ENCODE assay signal across 18 mouse cellular contexts in genomic region chr5:110384491-110384890, GRCm38 (mm10). TPM values are rescaled to one million over a fixed set of nuclear protein-coding genes. Genes with fewer than 3 reads are reported as not detected.
DNase-seq lines count a peak whose midpoint lies in the region; ATAC-seq lines count a peak whose summit lies in the region.
"Had no signal": no experiment of that assay in that cellular context is flagged by ENCODE, and none has a peak within 500 bp of the region (broad histone marks: within the 10 kb centered on the region; RNA-seq: fewer than 3 reads in every experiment).

No protein-coding gene starts in this region.

- H3K9me3 ChIP-seq in embryonic facial prominence, embryonic 12.5 days = no peaks in the 10 kb centered on the region
- no peaks in the 10 kb centered on the region for H3K9me3 ChIP-seq in forebrain, embryonic 16.5 days (ENCODE audit: control insufficient read depth, low read length)
- no peaks in the 10 kb centered on the region for H3K9me3 ChIP-seq in midbrain, embryonic 14.5 days (ENCODE audit: control insufficient read depth, low read length)
- H3K9me3 ChIP-seq: heart, embryonic 12.5 days had no signal

- H3K4me3 ChIP-seq in embryonic facial prominence, embryonic 12.5 days = no peak overlapping the region
- no peak overlapping the region; the same call in 1 of the 2 replicates for H3K4me3 ChIP-seq in forebrain, embryonic 16.5 days (replicated peaks; ENCODE audit: low read length)
- H3K4me3 ChIP-seq in midbrain, embryonic 14.5 days (replicated peaks; ENCODE audit: low read depth, low read length) = no peak overlapping the region
- H3K4me3 ChIP-seq: heart, embryonic 12.5 days had no signal

- H3K9ac ChIP-seq in embryonic facial prominence, embryonic 12.5 days = 0 out of 2 replicates have a peak overlapping the region, but pooled peaks have one; percentile 11
- no peak overlapping the region; the same call in 1 of the 2 replicates for H3K9ac ChIP-seq in forebrain, embryonic 16.5 days (replicated peaks; ENCODE audit: low read depth, low read length)
- no peak overlapping the region; the same call in 1 of the 2 replicates for H3K9ac ChIP-seq in midbrain, embryonic 14.5 days (replicated peaks; ENCODE audit: low read length)
- H3K9ac ChIP-seq: heart, embryonic 12.5 days; liver, embryonic 14.5 days had no signal

- peak; percentile 42 to 49 for DNase-seq in cerebellum, postnatal 14 days
- DNase-seq in cerebellum, postnatal 4 days (ENCODE audit: low spot score in 2 of 2) = no peak
- DNase-seq in midbrain, embryonic 14.5 days = no peak
- no peak for DNase-seq in left cerebral cortex, adult 11 months (ENCODE audit: low spot score)
- DNase-seq in kidney, postnatal 4 days = no peak
- no peak for DNase-seq in thymus, postnatal 10 days (ENCODE audit: low spot score in 2 of 2)
- DNase-seq: cerebellum, adult 9-11 months; gastrocnemius, postnatal 36 days; kidney, adult 8-10 months; lung, postnatal 14 days; right cerebral cortex, postnatal 25 days had no signal

- 83% methylated on average over 6 of the region's 6 CpGs for WGBS in embryonic facial prominence, embryonic 12.5 days
- WGBS in forebrain, embryonic 16.5 days = 58% methylated on average over 6 of the region's 6 CpGs
- WGBS in midbrain, embryonic 14.5 days = 68% methylated on average over 6 of the region's 6 CpGs

- H3K4me1 ChIP-seq in embryonic facial prominence, embryonic 12.5 days = peaks cover 25% of the 10 kb centered on the region
- peaks cover 29% of the 10 kb centered on the region for H3K4me1 ChIP-seq in forebrain, embryonic 16.5 days (replicated peaks; ENCODE audit: control insufficient read depth, insufficient read depth, low read length)
- peaks cover 22% of the 10 kb centered on the region for H3K4me1 ChIP-seq in midbrain, embryonic 14.5 days (ENCODE audit: control insufficient read depth, insufficient read depth, low read length)

- H3K4me2 ChIP-seq in embryonic facial prominence, embryonic 12.5 days (replicated peaks) = no peak overlapping the region
- peak overlapping the region; percentile 66 for H3K4me2 ChIP-seq in forebrain, embryonic 16.5 days (ENCODE audit: low read length)
- H3K4me2 ChIP-seq in midbrain, embryonic 14.5 days (ENCODE audit: low read length) = peak overlapping the region; percentile 65
- H3K4me2 ChIP-seq: heart, embryonic 12.5 days had no signal

- H3K36me3 ChIP-seq in embryonic facial prominence, embryonic 12.5 days = peaks cover 16% of the 10 kb centered on the region
- H3K36me3 ChIP-seq in forebrain, embryonic 16.5 days (ENCODE audit: control insufficient read depth, insufficient read depth) = 0 out of 2 replicates have a peak, but pooled peaks cover 2% of the 10 kb centered on the region
- H3K36me3 ChIP-seq in midbrain, embryonic 14.5 days (ENCODE audit: control insufficient read depth, insufficient read depth, low read length) = peaks cover 3% of the 10 kb centered on the region

- no peak overlapping the region for H3K27ac ChIP-seq in embryonic facial prominence, embryonic 12.5 days
- no peak overlapping the region for H3K27ac ChIP-seq in forebrain, embryonic 16.5 days (ENCODE audit: low read length)
- no peak overlapping the region for H3K27ac ChIP-seq in midbrain, embryonic 14.5 days (replicated peaks; ENCODE audit: low read depth, low read length)
- H3K27ac ChIP-seq: liver, embryonic 14.5 days had no signal

- no peaks in the 10 kb centered on the region for H3K27me3 ChIP-seq in embryonic facial prominence, embryonic 12.5 days
- H3K27me3 ChIP-seq in forebrain, embryonic 16.5 days (replicated peaks; ENCODE audit: control insufficient read depth, insufficient read depth, low read length) = no peaks in the 10 kb centered on the region
- H3K27me3 ChIP-seq in midbrain, embryonic 14.5 days (ENCODE audit: control insufficient read depth, insufficient read depth, low read length) = no peaks in the 10 kb centered on the region

- ATAC-seq in embryonic facial prominence, embryonic 12.5 days (ENCODE audit: insufficient number of reproducible peaks, insufficient read depth, low FRiP score, low TSS enrichment) = no peak
- no peak for ATAC-seq in forebrain, embryonic 16.5 days
- ATAC-seq in midbrain, embryonic 14.5 days (ENCODE audit: low FRiP score, low TSS enrichment) = no peak

RNA-seq across cellular contexts. Expression of gene Lrcol1, which starts 40.0 kb away (rescaled TPM):
- polyA plus RNA-seq in embryonic facial prominence, embryonic 12.5 days (2016; fragmentation: Nextera tagmentation; extraction: Ambion mirVana) = not detected in 2 replicates
- not detected in 2 replicates for polyA plus RNA-seq in forebrain, embryonic 16.5 days (2015; fragmentation: Nextera tagmentation; extraction: Ambion mirVana)
- polyA plus RNA-seq in midbrain, embryonic 14.5 days (2014; fragmentation: Nextera tagmentation; extraction: Ambion mirVana) = not detected in 2 replicates
- polyA plus RNA-seq: brain, embryonic 14.5 days; C2C12; embryonic facial prominence, embryonic 11.5 days; heart, embryonic 12.5 days; liver, embryonic 14.5 days had no signal

RNA-seq across cellular contexts. Expression of gene P2rx2, which starts 41.5 kb away (rescaled TPM):
- polyA plus RNA-seq in embryonic facial prominence, embryonic 12.5 days (2016; fragmentation: Nextera tagmentation; extraction: Ambion mirVana) = 2.3 TPM in 2 replicates
- 7.6 and 7.7 TPM in 2 replicates for polyA plus RNA-seq in forebrain, embryonic 16.5 days (2015; fragmentation: Nextera tagmentation; extraction: Ambion mirVana)
- polyA plus RNA-seq in midbrain, embryonic 14.5 days (2014; fragmentation: Nextera tagmentation; extraction: Ambion mirVana) = 5.2 and 6.7 TPM in 2 replicates
- polyA plus RNA-seq: heart, embryonic 12.5 days had no signal

Comparison
In these comparisons a context has a peak if more than half of its experiments do, and no peak if none do; other contexts are left out.
1. DNase-seq: peak in cerebellum, postnatal 14 days (2 of 2); none in cerebellum, postnatal 4 days (0 of 2), midbrain, embryonic 14.5 days (single experiment), left cerebral cortex, adult 11 months (single experiment), kidney, postnatal 4 days (0 of 2) and thymus, postnatal 10 days (0 of 2).